Mouse (Mus musculus) forebrain, embryonic 14.5 days (tissue): ENCODE measurements around the gene Acp4. TPM values are rescaled to one million over a fixed set of nuclear protein-coding genes. Genes with fewer than 3 reads are reported as not detected.
A peak's percentile ranks its signal among the peaks of the same experiment; 100 is the strongest.

ENCODE experiments used
- ATAC-seq: fragments of 200-750 bp; cut with Nextera tagmentation; 2 replicates; pipeline ENCODE4 v1.8.0; 2017; ENCODE audit warnings: mild to moderate bottlenecking, moderate library complexity
- DNase-seq: peaks from one replicate; pipeline ENCODE4 v3.0.0-alpha.2; 2015; ENCODE audit warnings: low spot score
- H3K27ac ChIP-seq: fragments of 300-500 bp; sonication (generic); 2 replicates; pipeline ENCODE4 v1.5.1; 2014; ENCODE audit warnings: low read depth, mild to moderate bottlenecking, control low read depth, low read length, moderate library complexity
- H3K27me3 ChIP-seq: fragments of 300-500 bp; sonication (generic); replicated peaks from 2 replicates; pipeline ENCODE4 v1.6.1; 2014; ENCODE audit warnings: low read length, control low read depth, mixed read lengths; ENCODE audit not compliant: control insufficient read depth, insufficient read depth
- H3K36me3 ChIP-seq: fragments of 300-500 bp; sonication (generic); 2 replicates; pipeline ENCODE4 v1.6.1; 2014; ENCODE audit warnings: low read length, control low read depth; ENCODE audit not compliant: control insufficient read depth, insufficient read depth
- H3K4me1 ChIP-seq: fragments of 300-500 bp; sonication (generic); 2 replicates; pipeline ENCODE4 v1.6.1; 2014; ENCODE audit warnings: antibody characterized with exemption, low read length, control low read depth; ENCODE audit not compliant: control insufficient read depth, insufficient read depth
- H3K4me2 ChIP-seq: fragments of 300-500 bp; sonication (generic); 2 replicates; pipeline ENCODE4 v1.6.1; 2014; ENCODE audit warnings: mild to moderate bottlenecking, control low read depth, low read length
- H3K4me3 ChIP-seq: fragments of 300-500 bp; sonication (generic); 2 replicates; pipeline ENCODE4 v1.5.1; 2014; ENCODE audit warnings: low read depth, low read length, control low read depth
- H3K9ac ChIP-seq: fragments of 300-500 bp; sonication (generic); 2 replicates; pipeline ENCODE4 v1.6.1; 2014; ENCODE audit warnings: mild to moderate bottlenecking, low read length, control low read depth, moderate library complexity
- H3K9me3 ChIP-seq: fragments of 300-500 bp; sonication (generic); replicated peaks from 2 replicates; pipeline ENCODE4 v1.6.1; 2016; ENCODE audit warnings: low read length, control low read depth, mixed read lengths; ENCODE audit not compliant: control insufficient read depth
- WGBS: fragments of 180-500 bp; shearing (Covaris S2); extraction: QIAGEN DNeasy Blood & Tissue Kit; methylation state at CpG from one replicate; pipeline ENCODE4 v1.1.7; 2014; 5-methylcytosine and 5-hydroxymethylcytosine counted together
- polyA plus RNA-seq: library from polyadenylated mRNA; unstranded; fragments of >200 nt; fragmentation: Nextera tagmentation; extraction: Ambion mirVana; gene quantifications from 2 replicates; pipeline ENCODE4 v1.2.1, GENCODE M21; 2014

Gene Acp4
- polyA plus RNA-seq, 1 experiment from 2014 or later: not detected

DNA sequence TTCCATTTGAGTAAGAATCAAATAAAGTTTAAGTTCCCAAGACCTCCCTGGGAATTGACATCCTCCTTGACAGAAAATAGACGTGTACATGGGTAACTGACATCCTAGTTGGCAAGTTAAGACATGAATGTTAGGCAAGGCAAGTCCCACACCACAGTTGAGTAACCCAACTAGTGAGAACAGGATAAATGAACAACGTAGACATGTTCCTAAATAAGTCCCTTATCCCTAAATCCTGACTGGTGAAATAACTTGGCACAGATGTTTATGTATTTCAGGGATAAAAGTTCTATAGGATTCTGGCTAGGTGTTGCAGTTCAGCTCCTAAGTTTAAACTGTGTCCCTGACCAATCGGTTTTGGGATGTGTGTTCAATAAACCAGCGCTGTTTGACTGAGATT is 33.8 kb upstream of the Acp4 start:
- no peaks in the 10 kb centered on the region for H3K9me3 ChIP-seq
- H3K27me3 ChIP-seq: no peaks in the 10 kb centered on the region
- H3K36me3 ChIP-seq: no peaks in the 10 kb centered on the region
- H3K4me1 ChIP-seq: no peaks in the 10 kb centered on the region
- no peak overlapping the region for H3K4me2 ChIP-seq
- ATAC-seq (no peak), DNase-seq (no peak)
- H3K9ac ChIP-seq: no peak overlapping the region
- no peak overlapping the region for H3K27ac ChIP-seq
- H3K4me3 ChIP-seq: no peak overlapping the region
- 78% methylated on average over 4 of the region's 4 CpGs for WGBS

DNA sequence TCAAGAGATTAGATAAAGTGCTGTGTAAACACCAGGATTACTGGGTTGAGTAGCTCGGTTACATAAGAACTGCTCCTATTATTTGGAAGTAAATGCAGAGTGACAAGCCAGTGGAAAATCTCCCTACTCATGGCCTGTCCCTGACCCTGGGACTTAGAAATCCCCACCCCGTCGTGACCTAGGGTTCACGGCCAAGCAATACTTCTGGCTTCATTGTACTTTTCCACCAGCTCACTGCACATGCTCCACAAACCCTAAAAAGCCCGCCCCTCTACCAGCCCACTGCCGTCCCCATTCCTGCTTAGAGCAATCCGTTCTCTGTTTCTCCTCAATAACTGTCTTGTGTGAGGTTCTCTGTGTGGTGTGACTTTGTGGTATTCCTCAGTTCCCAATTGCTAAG is 30.6 kb upstream of the Acp4 start:
- Histone ChIP-seq H3K36me3 (no peaks in the 10 kb centered on the region), H3K4me1 (no peaks in the 10 kb centered on the region), H3K4me2 (no peak overlapping the region), H3K4me3 (no peak overlapping the region), H3K27me3 (no peaks in the 10 kb centered on the region), H3K9ac (no peak overlapping the region), H3K27ac (no peak overlapping the region), H3K9me3 (no peaks in the 10 kb centered on the region)
- DNase-seq: no peak
- WGBS: 80% methylated on average over 7 of the region's 7 CpGs
- no peak for ATAC-seq

DNA sequence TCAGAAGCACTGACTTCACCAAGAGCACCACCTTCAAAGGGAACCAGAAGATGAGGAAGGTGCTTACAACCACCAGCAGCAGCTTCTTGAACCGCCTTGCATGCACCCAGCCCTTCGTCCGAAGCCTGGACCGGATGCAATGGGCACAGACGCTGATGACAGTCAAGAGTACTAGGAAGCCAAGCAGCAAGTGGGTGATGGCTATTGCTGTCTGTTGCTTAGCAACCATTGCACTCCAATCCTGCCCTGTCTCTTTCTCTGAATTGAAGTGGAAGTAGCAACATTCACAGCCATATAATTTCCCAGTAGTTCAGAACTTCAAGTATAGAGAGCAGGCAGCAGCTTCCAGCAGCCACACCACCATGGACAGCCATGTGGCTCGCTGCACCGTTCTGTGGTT is 24.4 kb upstream of the Acp4 start:
- no peaks in the 10 kb centered on the region for H3K36me3 ChIP-seq
- H3K9me3 ChIP-seq: no peaks in the 10 kb centered on the region
- H3K4me3 ChIP-seq: no peak overlapping the region
- DNase-seq (peak; percentile 40), ATAC-seq (no peak)
- H3K4me1 ChIP-seq: no peaks in the 10 kb centered on the region
- H3K4me2 ChIP-seq: no peak overlapping the region
- H3K9ac ChIP-seq: no peak overlapping the region
- no peaks in the 10 kb centered on the region for H3K27me3 ChIP-seq
- H3K27ac ChIP-seq: no peak overlapping the region
- whole genome bisulfite sequencing: 84% methylated on average over 7 of the region's 7 CpGs

DNA sequence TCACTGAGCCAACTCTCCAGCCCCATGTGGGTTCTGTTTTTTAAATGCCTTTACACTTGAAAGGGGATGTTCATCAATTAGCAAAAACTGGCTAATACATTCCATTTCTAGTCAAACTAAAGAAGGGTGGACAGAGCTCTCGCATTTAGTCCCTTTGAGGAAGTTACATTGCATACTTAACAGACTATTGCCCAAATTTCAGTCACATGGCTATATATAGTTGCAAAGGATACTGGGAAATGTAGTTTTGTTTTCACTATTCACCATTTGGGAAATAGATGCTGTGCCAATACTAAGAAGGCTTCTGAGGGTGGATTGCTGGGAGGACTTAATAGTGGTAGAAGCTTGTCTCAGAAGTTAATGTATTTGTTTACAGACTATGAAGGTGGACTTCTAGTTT is 23.8 kb upstream of the Acp4 start:
- H3K27ac ChIP-seq: no peak overlapping the region
- H3K36me3 ChIP-seq: no peaks in the 10 kb centered on the region
- ATAC-seq (no peak), DNase-seq (peak; percentile 26)
- H3K4me2 ChIP-seq: no peak overlapping the region
- H3K9ac ChIP-seq: no peak overlapping the region
- no peak overlapping the region for H3K4me3 ChIP-seq
- H3K27me3 ChIP-seq: no peaks in the 10 kb centered on the region
- no peaks in the 10 kb centered on the region for H3K9me3 ChIP-seq
- WGBS: 69% methylated on average over 1 of the region's 1 CpGs
- H3K4me1 ChIP-seq: no peaks in the 10 kb centered on the region

DNA sequence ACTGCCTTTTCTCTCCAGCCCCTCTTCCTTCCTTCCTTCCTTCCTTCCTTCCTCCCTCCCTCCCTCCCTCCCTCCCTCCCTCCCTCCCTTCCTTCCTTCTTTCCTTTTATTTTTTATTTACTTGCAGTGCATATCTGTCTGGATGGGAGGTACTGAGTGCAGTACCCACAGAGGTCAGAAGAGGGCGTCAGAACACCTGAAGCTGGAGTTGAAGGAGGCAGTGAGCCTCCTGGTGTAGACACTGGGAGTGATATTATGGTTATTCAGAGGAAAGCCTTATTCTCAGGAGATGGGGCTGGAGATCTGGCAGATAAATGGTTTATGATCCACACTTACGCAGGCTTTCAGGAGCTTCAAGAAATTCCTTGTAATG is 20.1 kb upstream of the Acp4 start:
- H3K4me2 ChIP-seq: no peak overlapping the region
- no peaks in the 10 kb centered on the region for H3K9me3 ChIP-seq
- H3K9ac ChIP-seq: no peak overlapping the region
- H3K27ac ChIP-seq: no peak overlapping the region
- ATAC-seq (no peak), DNase-seq (peak; percentile 46)
- no peak overlapping the region for H3K4me3 ChIP-seq
- WGBS: 48% methylated on average over 2 of the region's 2 CpGs
- no peaks in the 10 kb centered on the region for H3K4me1 ChIP-seq
- H3K36me3 ChIP-seq: no peaks in the 10 kb centered on the region
- H3K27me3 ChIP-seq: no peaks in the 10 kb centered on the region

DNA sequence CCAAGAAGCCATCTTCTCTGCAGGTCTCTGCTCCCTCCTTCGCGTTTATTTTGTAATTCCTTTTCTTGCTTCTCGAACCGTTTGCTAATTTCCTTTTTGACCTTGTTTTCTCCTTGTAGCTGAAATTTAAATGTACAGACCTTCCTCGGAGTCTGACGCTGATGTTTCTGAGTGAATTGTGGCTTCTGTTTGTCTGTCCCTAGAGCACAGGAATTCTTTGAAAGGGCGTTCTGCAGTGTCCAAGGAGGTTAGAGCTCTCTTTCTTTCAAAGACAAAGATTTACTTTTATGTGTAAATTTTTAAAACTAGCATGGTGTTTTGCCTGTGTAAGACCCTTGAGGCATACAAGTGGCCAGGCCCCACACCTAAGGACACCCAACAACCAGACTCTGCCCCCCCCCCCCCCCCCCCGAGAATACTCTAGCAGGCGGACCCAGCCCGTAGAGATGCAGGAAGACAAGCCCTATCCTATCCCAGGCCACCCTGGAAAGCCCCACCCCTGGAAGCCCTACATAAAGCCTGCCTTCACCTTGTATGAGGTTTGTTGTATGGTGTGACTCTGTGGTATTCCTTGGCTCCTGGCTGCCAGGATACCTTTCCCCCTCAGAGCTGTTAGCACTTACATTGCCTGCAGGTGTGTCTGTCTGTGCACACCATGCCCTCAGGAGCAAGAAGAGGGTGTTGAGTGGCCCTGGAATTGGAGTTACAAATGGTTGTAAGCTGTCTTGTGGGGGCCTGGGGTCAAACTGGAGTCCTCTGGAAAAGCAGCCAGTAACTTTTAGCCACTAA is 19.5 kb upstream of the Acp4 start:
- no peak for DNase-seq
- no peaks in the 10 kb centered on the region for H3K36me3 ChIP-seq
- WGBS: 72% methylated on average over 9 of the region's 10 CpGs

DNA sequence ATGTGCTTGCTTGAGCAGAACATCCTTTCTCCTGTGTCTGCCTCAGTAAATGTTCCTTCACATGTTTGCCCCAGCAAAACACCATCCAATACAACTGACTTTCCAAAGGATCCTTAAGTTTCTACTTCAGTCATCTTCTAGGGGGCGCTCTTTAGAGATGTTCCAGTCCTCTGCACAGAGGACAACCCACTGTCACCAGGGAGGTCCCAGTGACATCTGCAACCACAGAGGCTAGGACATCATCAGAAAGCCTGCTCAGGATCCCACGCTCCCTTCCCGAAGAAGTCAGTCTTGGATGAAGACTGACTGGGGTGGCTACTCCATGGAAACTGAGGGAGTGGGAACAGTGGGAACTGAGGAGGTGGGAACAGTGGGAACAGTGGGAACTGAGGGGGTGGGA is 18.4 kb upstream of the Acp4 start:
- H3K4me3 ChIP-seq: no peak overlapping the region
- H3K27ac ChIP-seq: no peak overlapping the region
- H3K9me3 ChIP-seq: no peaks in the 10 kb centered on the region
- no peaks in the 10 kb centered on the region for H3K36me3 ChIP-seq
- no peak overlapping the region for H3K9ac ChIP-seq
- no peaks in the 10 kb centered on the region for H3K4me1 ChIP-seq
- no peaks in the 10 kb centered on the region for H3K27me3 ChIP-seq
- no peak overlapping the region for H3K4me2 ChIP-seq
- 81% methylated on average over 3 of the region's 3 CpGs for WGBS
- DNase-seq (no peak), ATAC-seq (no peak)

More for the DNA sequence above, 19.5 kb upstream of the Acp4 start:
- Histone ChIP-seq H3K9me3 (no peaks in the 10 kb centered on the region), H3K4me1 (no peaks in the 10 kb centered on the region), H3K27ac (no peak overlapping the region), H3K4me3 (no peak overlapping the region), H3K27me3 (no peaks in the 10 kb centered on the region), H3K4me2 (no peak overlapping the region), H3K9ac (no peak overlapping the region)
- ATAC-seq: no peak

DNA sequence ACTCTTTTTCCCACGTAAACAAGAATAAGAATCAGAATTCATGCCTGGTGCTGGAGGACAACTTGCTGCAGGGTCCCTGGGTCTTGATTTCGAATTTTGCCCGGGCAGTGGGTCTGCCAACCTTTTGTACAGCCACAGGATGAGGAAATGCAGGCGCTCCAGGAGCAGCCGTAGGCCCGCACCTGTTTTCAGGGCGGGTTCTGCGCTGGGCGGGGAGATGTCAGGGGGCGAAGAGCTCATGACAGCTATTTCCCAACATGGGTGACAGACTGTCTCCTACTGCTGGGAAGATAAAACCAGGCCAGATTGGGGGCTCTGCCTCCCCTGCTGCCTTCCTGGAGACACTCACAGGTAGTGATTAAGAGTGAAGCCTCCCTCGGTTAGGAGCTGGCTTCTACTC is 16.9 kb upstream of the Acp4 start:
- WGBS: 44% methylated on average over 11 of the region's 11 CpGs
- ATAC-seq (no peak), DNase-seq (no peak)
- Histone ChIP-seq H3K4me1 (no peaks in the 10 kb centered on the region), H3K36me3 (no peaks in the 10 kb centered on the region), H3K9me3 (no peaks in the 10 kb centered on the region), H3K27me3 (no peaks in the 10 kb centered on the region), H3K4me2 (no peak overlapping the region), H3K9ac (no peak overlapping the region), H3K27ac (no peak overlapping the region), H3K4me3 (no peak overlapping the region)

DNA sequence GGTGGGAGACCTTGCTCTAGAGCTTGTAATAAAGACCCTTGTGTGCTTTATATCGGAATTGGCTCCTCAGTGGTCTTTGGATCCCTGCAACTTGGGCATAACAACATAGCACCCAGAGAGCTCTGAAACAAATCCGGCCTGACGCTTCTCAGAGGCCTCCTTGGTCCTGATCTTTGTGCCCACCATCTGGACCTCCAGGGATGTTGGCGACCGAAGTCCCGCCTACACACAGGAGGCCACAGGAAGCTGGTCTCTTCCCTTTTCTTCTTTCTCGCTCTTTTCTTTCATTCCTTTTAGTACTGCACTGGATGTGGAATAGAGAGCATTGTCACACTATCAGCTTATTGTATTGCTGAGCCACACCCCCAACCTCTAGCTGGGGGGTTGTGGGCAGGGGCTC is 16.3 kb upstream of the Acp4 start:
- 64% methylated on average over 7 of the region's 7 CpGs for WGBS
- no peak for DNase-seq
- no peaks in the 10 kb centered on the region for H3K9me3 ChIP-seq
- H3K9ac ChIP-seq: no peak overlapping the region
- no peaks in the 10 kb centered on the region for H3K4me1 ChIP-seq
- no peaks in the 10 kb centered on the region for H3K27me3 ChIP-seq
- no peak overlapping the region for H3K27ac ChIP-seq
- H3K4me2 ChIP-seq: no peak overlapping the region
- ATAC-seq: no peak
- H3K4me3 ChIP-seq: no peak overlapping the region
- no peaks in the 10 kb centered on the region for H3K36me3 ChIP-seq
